Mouse (Mus musculus) MEL-GATA-1-ER (cell line): ENCODE measurements around the gene Actg2.

ENCODE experiments used
- DNase-seq: peaks from one replicate; pipeline ENCODE4 v3.0.0-alpha.2; 2012; ENCODE audit warnings: low read depth; ENCODE audit errors: extremely low read depth

Gene Actg2

DNA sequence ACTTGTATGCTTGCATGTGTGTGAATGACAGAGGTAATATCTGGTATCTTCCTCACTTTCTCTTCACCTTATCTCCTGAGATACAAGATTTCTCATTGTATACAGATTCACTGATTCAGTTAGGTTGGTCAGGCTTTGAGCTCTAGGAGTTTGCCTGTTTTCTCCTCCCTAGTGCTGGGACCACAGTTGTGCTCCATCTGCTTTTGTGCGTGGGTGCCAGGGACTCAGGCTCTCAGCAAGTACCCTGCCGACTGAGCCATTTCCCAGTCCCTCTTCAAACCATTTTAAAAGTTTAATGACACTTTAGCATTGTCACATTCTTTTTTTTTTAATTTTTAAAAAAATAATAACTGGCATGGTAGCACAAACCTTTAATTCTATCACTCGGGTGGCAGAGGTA lies 20.9 kb downstream of the Actg2 start:
- DNase-seq: no peak

DNA sequence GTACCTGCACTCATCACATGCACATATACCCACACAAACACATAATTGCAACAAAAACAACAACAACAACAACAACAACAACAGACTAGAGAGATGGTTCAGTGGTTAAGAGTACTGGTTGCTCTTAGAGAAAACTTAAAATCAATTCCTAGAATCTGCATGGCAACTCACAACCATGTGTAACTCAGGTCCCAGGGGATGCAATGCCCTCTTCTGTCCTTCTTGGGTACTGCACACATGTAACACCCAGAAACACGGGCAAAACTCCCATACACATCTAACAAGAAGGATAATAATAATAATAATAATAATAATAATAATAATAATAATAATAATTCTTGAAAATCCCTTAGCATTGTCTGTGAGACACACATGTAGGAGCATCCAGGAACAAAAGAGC lies 23.6 kb downstream of the Actg2 start:
- peak; percentile 36 for DNase-seq

DNA sequence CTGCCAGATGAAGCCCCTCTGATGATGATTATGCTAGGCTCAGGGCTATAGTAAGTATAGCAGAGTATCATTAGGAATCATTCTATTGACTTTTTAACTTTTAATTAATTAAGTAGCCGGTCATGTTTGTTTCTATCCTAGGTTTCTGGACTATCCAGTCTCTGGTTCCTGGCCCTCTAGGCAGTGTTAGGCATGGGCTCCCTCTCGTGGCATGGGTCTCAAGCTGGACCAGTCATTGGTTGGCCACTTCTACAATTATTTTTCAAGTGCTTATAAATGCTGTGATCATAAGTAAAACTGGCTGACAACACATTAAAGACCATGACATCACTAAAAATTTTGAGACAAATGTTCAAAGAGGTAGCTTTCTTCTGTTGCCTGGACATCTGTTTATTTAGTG lies 25.9 kb downstream of the Actg2 start:
- no peak for DNase-seq

- DNase-seq: no peak
Observed at GRCm38 (mm10) chr6:83509442-83509841, 26.6 kb downstream of the Actg2 start.

DNA sequence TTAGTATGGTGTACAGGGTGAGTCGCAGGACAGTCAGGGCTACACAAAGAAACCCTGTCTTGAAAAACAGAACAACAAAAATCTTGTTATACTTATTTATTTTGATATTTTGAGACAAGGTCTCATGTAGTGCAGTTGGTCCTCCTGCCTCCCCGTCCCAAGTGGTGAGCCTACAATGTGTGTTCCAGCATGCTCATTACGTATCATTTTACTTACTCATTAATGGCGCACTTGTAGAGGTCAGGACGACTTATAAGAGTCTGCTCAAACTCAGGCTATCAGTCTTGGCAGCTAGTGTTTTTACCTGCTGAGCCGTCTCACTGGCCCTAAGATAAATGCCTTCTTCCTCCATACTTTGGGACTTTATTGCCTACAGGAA lies 28.9 kb downstream of the Actg2 start:
- DNase-seq: no peak

GRCm38 (mm10) chr6:83506258-83507167 lies 29.6 kb downstream of the Actg2 start, which contains the start of gene Dguok:
Gene Dguok, minus strand, starts transcription at chr6:83506969.
- DNase-seq: peak; percentile 98

DNA sequence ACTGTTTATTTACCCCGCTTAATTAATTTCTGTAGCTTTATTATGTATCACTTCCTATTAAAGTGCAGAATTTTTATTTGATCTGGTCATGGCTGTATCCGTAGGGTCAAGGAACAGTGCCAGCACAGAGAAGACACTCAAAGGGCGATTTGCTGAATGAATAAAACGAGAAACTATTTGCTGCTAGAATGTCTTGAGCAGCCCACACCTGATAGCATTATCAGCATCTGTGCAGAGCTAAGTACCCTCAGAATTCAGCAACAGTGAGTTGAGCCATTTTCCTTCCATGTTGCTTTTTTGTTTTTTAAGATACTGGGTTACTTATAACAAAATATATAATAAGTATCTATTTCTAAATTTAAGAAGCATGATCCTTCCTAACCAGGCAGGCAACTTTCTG lies 30.5 kb downstream of the Actg2 start:
- no peak for DNase-seq

DNA sequence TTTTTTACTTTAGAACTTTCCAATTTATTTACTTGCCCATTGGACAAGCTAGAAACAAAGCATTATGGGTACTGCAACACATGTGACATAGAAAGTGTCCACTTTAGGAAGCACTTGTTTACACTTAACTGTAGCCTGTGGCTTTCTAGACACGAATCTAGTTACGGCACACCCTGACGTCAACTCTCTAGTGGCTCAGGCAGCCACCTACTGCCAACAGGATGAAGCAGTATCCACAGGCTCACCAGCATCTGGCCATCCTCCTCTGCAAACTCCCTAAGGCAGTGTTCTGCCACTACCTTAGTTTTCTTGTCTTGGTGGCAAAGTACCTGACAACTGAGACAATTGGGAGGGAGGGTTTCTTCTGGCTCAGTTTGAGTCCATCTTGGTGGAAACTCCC lies 32.7 kb downstream of the Actg2 start:
- DNase-seq: no peak

DNA sequence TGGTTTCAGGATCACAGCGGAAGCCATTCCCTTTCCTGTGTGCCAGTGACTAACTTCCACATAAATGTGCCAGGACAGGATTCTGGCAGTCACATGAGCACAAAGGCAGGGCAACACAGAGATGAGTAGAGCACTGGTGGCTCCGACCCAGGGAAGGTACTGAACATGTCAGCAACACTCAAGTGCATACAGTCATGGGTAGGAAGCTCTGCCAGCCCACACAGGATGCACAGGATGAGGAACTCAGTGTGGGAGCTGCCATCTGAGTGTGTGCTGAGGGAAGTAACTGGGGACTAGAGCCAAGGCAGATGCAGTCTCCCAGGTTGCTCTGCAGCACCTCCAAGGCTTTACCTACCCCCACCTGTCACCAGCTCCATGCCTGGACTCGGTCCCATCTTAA lies 33.4 kb downstream of the Actg2 start:
- DNase-seq: no peak

DNA sequence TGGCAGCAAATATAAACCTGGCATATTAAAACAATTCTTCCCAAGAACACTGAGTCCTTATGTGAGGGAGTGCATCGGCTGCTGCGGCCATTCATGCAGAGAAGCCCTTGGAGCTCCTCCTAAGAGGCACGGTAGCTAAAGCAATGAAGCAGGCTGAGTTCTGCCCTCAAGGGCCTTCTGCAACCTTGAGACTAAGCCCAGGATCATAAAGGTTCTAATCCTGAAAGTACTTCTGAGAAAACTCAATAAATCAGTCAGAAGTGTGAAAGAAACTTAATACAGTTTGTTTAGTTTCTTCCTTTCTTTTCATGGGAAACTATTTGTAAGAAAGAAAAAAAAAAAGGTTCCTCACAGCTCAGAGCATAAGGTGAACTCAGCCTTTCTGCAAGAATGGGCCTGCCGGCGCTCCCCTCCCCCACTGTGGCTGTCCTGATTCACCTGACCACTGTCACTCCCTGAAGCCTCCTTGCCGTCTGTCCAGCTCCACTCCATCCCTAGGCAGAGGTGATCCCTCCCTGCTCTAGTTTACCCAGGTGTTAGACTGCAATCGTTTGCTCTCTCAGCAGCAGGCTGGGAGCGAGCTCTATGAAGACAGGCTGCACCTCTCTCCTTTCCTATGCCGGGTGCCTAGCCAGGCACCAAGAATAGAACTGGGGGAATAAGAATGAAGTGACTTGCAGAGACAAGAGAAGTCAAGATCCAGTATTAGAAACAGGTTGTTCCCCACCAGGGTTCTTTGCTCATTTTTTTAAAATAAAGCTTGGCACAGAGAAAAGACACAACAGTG lies 34.3 kb downstream of the Actg2 start:
- no peak for DNase-seq

GRCm38 (mm10) chr6:83500462-83500861 lies 35.6 kb downstream of the Actg2 start:
- no peak for DNase-seq

GRCm38 (mm10) chr6:83499078-83499477 lies 37.0 kb downstream of the Actg2 start:
- no peak for DNase-seq

GRCm38 (mm10) chr6:83496753-83497710 lies 39.0 kb downstream of the Actg2 start:
- DNase-seq: no peak

DNA sequence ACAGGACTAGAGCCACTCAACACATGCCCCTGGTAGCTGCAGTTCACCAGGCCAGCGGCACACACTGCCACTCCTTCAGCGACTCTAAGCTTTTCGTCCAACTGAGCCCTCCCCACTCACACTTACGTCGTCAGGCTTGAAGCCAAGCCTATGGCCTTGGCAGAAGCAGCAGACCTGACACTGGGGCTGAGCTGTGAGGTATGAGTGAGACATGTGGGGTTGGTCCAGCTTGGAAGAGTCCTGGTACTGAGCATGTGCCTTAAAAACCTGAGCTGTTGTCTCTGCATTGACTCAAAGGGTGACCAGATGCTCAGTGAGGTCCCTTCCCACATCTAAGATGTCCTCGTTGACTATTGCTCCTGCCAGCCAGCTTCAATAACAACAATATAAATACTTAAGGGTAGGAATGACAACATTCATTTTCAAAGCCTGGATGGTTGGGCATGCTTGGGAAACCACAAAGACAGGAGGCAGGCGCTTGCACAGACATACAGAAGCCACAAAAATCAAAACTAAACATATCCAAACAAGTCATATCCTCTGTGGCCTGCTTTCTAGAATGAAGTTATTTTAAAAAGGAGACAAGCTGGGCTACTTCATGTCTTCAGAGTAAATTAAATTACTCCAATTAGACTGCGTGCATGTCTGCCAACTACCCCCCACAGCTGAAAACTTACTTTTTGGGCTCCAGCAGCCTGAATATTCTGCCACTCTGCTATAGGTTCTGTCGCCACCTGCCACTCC lies 39.9 kb downstream of the Actg2 start:
- no peak for DNase-seq

GRCm38 (mm10) chr6:83490622-83491021 lies 45.4 kb downstream of the Actg2 start:
- no peak for DNase-seq

GRCm38 (mm10) chr6:83488200-83488599 lies 47.9 kb downstream of the Actg2 start:
- no peak for DNase-seq

DNA sequence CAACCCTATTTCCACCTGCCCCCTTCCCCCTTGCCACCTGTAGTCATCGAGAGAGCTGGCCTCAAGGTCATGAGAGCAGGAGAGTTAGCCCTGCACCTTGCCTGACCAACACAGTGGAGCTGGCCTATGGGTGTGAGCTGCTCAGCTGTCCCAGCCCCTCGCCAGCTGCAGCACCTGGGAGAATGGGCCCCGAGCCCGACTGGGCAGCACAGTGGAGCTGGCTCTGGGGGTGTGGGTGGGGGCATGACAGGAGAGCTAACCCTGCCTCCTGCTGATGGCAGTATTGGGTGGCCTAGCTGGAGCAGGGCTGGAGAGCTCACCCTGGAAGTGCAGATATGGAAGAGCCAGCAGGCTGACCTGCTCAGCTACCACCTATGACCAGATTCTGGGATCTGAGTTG lies 48.8 kb downstream of the Actg2 start:
- DNase-seq: no peak

- no peak for DNase-seq
Observed at GRCm38 (mm10) chr6:83485854-83486253, 50.2 kb downstream of the Actg2 start.

DNA sequence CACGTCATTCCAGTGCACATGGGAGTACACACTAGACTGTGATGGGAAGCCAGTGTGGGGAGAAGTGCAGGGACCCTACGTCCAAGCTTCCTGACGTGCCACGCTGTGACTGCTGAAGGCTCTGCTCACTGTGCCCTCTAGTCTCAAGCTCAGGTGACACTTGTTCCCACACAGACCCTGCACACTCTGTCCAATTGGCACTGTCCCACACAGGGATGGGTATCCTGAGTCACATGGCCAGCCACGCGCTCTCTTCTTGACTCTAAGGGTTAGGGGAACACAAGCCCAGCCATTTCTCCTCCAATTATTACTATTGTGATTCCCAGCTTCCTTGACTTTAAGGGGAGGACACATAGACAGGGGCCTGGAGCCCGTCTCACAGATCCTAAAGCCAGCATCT lies 52.3 kb downstream of the Actg2 start:
- DNase-seq: no peak

DNA sequence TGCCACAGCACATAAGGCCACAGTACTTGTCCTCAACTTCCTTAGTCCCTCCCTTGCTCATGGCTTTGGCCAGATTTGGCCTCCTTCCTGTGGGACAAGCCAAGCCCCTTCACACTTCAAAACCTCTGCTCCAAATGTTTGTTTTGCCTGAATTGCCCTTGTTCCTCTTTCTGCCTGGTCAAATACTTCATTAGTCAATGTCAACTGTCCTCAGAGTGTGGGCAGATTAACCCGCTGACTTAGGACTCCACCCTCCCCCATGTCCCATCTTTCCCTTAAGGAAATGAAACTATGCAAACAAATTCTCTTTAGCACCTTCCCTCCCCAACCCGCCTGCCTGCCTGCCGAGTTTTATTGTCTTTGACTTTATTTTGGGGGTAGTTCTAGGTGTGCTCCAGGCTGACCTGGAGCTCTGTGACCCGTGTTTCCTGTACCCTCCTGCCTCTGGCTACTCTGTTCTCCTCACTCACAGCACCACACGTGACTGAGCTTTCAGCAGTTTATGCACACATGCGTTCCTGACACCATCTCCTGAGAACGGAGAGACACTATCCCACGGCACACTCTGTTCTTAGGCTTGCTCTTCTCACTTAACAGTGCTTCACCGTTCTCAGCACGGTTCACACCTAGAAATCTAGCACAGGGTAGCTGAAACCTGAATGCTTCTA lies 53.5 kb downstream of the Actg2 start:
- no peak for DNase-seq
